Mouse (Mus musculus) right cerebral cortex, postnatal 4 days (tissue): ENCODE results near the gene Heatr4.
"Not testable (repeated sequence)": the region's sequence is repeated elsewhere in the genome, so short reads cannot be mapped to it uniquely, and the experiment has no call there.

Source experiments
- DNase-seq: peaks from one replicate; pipeline ENCODE4 v3.0.0-alpha.2; 2022

The Heatr4 gene

DNA sequence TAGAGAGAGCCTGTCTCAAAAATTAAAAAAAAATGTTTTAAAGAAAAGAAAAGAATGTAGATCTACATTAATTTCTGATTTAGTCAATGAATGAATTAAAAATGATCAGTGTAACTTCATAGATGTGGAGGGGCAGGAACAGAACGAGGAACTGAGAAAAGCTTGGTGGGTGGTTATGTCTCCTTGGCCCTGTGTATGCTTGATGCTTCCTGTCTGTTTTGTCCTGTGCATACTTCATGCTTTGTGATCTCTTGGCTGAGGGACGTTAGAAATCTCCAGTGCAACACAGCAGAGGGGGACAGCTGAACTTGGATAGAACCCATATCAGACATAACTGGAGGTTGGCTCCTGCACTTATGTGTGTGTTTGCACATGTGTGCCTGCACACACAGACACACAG lies 12.6 kb upstream of the Heatr4 start:
- no peak for DNase-seq

DNA sequence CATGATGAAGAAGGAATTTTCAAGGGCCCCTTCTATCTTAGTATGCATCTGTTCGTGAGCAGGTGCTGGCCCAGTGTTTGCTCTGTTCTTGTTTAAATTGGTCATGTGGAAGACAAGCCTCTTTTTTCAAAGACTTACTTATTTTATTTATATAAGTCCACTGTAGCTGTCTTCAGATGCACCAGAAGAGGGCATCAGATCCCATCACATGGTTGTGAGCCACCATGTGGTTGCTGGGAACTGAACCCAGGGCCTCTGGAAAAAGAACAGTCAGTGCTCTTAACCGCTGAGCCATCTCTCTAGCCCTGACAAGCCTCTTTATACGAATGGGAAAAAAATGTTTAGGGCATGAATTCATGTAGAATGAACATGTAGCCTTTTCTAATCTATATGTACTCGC lies 4.7 kb upstream of the Heatr4 start:
- DNase-seq, result no peak

DNA sequence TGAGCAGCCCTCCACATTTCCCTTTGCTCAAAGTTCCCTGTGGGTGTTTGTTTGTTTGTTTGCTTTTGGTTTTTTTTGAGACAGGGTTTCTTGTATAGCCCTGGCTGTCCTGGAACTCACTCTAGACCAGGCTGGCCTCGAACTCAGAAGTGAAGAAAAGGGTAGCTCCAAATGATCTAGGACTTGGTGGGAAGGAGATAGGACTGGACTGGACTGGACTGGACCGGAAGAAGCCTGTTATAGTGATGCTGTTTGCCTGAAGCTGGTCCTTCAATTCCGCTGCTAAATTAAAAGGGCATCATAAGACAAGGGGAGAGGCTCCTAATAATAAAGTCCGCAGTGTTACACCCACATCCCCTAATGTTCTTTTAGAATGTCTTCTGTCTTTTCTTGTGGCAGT lies 3.8 kb upstream of the Heatr4 start:
- DNase-seq, result no peak

DNA sequence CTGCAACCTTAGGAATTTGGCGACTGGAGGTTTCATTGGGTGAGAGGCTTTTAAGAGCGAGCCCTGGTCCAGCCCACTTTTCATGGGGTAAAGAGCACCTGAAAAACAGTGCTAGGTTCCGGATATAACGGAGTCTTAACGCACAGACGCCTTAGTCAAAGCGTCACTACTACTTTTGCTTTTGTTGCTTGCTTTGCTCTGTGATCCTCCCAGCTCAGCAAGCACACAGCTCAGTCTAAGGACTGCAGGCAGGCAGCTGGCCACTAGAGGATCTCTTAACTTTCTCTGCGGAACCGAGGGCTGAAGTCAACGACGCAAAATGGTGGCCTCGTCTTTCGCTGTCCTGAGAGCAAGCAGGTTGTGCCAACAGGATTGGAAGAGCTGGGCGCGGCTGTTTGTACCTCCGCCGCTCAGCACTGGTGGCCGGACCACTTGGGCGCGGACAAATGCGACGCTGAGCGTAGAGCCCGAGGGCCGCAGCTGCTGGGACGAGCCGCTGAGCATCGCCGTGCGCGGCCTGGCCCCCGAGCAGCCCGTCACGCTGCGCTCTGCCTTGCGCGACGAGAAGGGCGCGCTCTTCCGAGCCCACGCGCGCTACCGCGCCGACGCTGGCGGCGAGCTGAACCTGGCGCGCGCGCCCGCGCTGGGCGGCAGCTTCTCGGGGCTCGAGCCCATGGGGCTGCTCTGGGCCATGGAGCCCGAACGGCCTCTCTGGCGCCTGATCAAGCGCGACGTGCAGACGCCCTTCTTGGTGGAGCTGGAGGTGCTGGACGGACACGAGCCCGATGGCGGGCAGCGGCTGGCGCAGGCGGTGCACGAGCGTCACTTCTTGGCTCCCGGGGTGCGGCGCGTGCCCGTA lies 3.2 kb upstream of the Heatr4 start, which contains the start of gene Acot2:
Gene Acot2 (plus strand): TSS at position 279 of the 859 bp plus-strand sequence.
- DNase-seq, result peak; percentile 68

DNA sequence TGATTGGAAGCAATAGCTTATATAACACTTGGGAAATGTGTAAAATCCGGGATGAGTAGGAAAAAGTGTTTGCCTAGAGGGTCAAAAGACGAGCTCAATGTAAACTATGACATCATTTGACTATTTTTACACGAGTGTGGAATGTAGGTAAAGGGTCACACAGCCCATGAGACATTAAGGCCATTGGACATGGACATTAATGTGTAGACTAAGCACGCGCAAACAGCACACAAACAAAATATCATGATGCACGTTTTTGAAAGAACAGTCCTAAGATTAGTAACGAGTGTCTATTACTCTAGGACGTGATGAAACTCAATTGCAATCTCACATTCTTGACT lies 2.6 kb upstream of the Heatr4 start:
- no peak for DNase-seq

GRCm38 (mm10) chr12:83981615-83982014 lies 3.0 kb downstream of the Heatr4 start:
- no peak for DNase-seq

GRCm38 (mm10) chr12:83978862-83979261 lies 5.8 kb downstream of the Heatr4 start:
- no peak for DNase-seq

GRCm38 (mm10) chr12:83972117-83972516 lies 12.5 kb downstream of the Heatr4 start:
- no peak for DNase-seq

GRCm38 (mm10) chr12:83965235-83965634 lies 19.4 kb downstream of the Heatr4 start:
- DNase-seq, result no peak

DNA sequence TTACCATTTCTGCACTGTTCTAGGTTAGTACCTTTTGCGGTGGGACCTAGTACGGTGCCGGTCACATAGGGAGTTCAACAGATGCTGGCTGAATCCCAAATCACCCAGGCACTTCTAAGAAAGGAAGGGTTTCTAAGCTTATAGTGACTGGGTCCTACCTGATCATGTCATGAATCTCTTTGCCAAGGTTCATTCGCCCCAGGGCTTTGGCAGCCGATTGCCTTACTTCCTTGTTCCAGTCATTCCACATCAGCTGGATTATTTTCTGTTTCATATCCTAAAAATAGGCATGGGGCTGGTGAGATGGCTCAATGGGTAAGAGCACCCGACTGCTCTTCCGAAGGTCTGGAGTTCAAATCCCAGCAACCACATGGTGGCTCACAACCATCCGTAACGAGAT lies 26.4 kb downstream of the Heatr4 start:
- no peak for DNase-seq

DNA sequence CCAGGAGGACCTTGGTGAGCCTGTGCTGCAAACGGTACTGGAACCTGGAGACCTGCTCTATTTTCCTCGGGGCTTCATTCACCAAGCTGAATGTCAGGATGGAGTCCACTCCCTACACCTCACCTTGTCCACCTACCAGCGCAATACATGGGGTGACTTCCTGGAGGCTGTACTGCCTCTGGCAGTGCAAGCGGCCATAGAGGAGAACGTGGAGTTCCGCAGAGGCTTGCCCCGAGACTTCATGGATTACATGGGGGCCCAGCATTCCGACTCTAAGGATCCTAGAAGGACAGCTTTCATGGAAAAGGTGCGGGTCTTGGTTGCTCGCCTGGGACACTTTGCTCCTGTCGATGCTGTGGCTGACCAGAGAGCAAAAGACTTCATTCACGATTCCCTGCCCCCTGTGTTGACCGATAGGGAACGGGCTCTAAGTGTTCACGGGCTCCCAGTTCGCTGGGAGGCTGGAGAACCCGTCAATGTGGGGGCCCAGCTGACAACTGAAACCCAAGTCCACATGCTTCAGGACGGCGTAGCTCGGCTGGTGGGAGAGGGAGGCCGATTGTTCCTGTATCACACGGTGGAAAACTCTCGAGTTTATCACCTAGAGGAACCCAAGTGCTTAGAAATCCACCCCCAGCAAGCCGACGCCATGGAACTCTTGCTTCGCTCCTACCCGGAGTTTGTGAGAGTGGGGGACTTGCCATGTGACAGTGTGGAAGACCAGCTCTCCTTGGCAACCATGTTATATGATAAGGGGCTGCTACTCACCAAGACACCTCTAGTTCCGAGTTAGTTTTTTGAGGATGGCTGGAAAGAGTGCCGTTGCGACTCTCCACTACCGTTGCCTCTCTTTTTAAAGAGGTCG lies 32.7 kb downstream of the Heatr4 start:
- no peak for DNase-seq

DNA sequence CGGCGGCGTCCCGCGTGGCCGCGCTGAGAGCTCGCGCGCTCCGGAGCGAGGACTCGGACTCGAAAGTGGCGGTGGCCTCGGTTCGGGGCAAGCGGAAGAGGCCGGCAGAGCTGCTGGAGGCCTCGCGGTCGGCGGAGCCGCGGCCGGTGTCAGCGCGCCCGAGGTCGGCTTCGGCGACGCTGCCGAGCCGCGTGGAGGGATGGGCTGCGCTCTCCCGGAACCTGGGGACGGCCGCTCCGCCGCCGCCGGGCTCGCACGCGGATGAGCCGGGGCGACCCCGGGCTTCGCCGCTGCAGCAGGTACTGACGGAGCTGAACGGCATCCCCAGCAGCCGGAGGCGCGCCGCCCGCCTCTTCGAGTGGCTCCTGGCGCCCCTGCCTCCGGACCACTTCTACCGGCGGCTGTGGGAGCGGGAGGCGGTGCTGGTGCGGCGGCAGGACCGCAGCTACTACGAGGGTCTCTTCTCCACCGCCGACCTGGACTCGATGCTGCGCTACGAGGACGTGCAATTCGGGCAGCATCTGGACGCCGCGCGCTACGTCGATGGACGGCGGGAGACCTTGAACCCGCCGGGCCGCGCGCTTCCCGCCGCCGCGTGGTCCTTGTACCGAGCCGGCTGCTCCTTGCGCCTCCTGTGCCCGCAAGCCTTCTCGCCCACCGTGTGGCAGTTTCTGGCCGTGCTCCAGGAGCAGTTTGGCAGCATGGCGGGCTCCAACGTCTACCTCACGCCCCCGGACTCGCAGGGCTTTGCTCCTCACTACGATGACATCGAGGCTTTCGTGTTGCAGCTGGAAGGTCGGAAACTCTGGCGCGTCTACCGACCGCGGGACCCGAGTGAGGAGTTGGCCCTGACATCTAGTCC lies 33.6 kb downstream of the Heatr4 start:
- DNase-seq, result peak; percentile 63

DNA sequence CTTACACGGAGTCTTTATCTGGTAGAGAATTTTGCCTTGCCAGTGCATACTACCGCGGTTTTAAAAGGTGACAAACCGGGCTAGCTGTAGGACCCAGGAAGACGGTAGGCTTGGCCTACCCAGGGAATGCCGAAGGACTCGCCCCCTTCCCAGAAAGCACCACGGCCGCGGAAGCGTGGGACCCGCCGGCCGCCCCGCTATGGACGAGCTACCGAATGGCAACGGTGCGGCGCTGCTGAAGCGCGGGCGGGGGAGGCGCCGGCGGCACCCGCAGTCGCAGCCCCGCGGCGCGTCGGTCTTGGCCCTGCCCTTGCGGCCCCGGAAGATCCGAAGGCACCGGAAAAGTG lies 34.2 kb downstream of the Heatr4 start, which contains the start of gene Riox1:
Gene Riox1 (plus strand): TSS at position 116 of the 347 bp plus-strand sequence.
- peak; percentile 78 for DNase-seq

GRCm38 (mm10) chr12:83949776-83950492 lies 34.7 kb downstream of the Heatr4 start:
- no peak for DNase-seq

- no peak for DNase-seq
These were observed 35.6 kb downstream of the Heatr4 start for GRCm38 (mm10) chr12:83949043-83949442.

DNA sequence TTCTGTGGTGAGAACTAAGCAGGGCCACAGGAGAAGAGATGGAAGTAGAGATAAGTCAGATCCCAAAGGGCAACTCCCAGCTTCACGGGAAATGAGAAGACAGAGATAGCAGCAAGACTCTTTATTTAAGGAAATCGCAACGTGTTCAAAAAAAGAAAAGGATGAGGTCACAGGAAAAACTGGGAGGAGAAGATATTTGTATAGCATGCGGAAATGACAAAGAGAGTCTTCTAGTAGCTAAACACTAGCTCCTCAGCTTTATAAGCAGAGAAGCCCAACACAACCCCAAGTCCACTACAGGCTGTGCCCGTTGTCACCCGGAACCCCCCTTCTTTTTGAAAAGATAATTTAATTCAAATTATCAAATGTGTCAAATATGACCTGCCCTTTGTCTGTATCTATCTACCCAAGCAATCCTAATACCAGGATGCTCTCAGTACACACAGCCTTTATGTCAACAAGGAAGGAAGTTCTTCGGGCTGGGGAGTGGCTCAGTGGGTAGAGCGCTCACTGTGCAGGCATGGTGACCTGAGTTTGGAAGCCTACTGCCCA lies 37.3 kb downstream of the Heatr4 start:
- no peak for DNase-seq

- no peak for DNase-seq
These were observed 42.7 kb downstream of the Heatr4 start for GRCm38 (mm10) chr12:83941938-83942337.

- no peak for DNase-seq
These were observed 44.6 kb downstream of the Heatr4 start for GRCm38 (mm10) chr12:83940031-83940430.

DNA sequence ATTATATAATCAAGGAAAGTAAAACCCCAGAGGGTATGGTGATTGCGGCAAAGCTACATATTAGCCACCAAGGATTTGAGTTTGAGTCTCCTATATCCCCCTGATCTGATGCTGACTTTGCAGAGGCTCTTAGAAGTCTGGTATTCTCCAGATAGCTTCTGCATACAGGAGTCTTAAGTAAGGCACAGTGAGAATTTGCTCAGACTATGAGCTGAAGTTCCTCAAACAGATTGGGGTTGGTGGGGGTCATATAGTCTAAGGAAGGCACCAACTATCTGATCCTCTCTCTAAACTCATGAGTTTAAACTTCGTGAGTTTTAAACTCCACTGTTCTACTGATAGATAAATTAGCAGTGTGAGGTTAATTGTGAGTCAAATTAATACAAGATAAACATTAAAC lies 45.3 kb downstream of the Heatr4 start:
- DNase-seq, result no peak

GRCm38 (mm10) chr12:83938592-83938991 lies 46.1 kb downstream of the Heatr4 start:
- not testable (repeated sequence) for DNase-seq

DNA sequence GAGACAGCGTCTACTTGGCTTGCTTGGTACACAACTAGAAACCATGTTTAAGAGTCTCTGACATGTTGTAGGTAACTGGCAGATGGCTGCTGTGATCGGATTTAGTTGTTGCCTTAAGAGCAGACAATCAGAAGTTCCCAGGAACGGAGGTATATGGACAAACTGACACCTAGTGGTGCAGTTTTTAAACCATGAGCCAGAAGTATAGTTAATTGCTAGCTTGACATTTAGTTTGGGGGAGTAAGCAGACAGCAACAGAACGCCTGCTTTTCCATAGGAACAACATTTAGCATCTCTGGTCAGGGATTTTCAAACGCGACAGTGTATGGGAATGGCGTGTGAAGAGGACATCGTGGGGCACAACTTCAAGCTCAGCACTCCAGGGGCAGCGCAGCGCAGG lies 47.1 kb downstream of the Heatr4 start:
- no peak for DNase-seq

GRCm38 (mm10) chr12:83929186-83929804 lies 55.4 kb downstream of the Heatr4 start:
- no peak for DNase-seq
